Mouse (Mus musculus) thymus, adult 2 months (tissue): ENCODE measurements at regions not wholly inside any gene's neighbourhood (a gene's known extent, or its start where the extent isn't known, plus 50 kb on each side); places are given as distances from the start of the nearest gene placed in this dataset.

ENCODE experiments used
- CTCF ChIP-seq: fragments of 200-500 bp; IDR thresholded peaks from 2 replicates; pipeline ENCODE4 v1.5.1; 2012; ENCODE audit warnings: mild to moderate bottlenecking, control low read depth, low read length, moderate library complexity, borderline replicate concordance; ENCODE audit not compliant: control insufficient read depth, poor library complexity, insufficient read depth; ENCODE audit errors: extremely low read depth
- POLR2A ChIP-seq: fragments of 200-500 bp; IDR thresholded peaks from 2 replicates; pipeline ENCODE4 v1.6.1; 2012; ENCODE audit warnings: mild to moderate bottlenecking, low read length, control low read depth, moderate library complexity; ENCODE audit not compliant: control insufficient read depth, poor library complexity, insufficient read depth; ENCODE audit errors: extremely low read depth

- no peak for TF ChIP-seq POLR2A
- TF ChIP-seq CTCF: no peak
These were observed 308.6 kb downstream of the Gja1 start for GRCm38 (mm10) chr10:56685655-56686250.
